Mouse (Mus musculus) ovary, postnatal 36 days (tissue): ENCODE results near the gene Sbno1.
A peak's percentile ranks its signal among the peaks of the same experiment; 100 is the strongest.

ENCODE experiments used
- DNase-seq: peaks from one replicate; pipeline ENCODE4 v3.0.0; 2022; ENCODE audit warnings: low spot score, mixed read lengths

The Sbno1 gene

DNA sequence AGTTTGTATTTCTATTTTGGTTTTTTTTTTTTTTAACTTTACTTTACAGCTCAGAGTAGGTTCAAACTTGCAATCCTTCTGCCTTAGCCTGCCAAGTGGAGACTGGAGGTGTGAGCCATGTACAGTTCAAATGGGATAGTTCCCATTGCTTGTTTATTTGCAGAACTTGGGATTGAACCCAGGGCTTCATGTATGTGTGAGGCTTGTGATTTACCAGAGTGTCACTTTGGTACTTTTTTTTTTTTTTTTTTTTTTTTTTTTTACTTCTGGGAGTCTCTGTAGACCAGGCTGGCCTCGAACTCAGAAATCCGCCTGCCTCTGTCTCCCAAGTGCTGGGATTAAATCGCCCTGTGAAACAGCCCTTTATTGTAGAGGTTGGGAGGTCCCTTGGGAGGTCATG lies 18.4 kb upstream of the Sbno1 start:
- no peak for DNase-seq

GRCm38 (mm10) chr5:124442628-124443027 lies 16.8 kb upstream of the Sbno1 start:
- DNase-seq: no peak

GRCm38 (mm10) chr5:124440094-124440701 lies 14.4 kb upstream of the Sbno1 start:
- peak; percentile 66 for DNase-seq

DNA sequence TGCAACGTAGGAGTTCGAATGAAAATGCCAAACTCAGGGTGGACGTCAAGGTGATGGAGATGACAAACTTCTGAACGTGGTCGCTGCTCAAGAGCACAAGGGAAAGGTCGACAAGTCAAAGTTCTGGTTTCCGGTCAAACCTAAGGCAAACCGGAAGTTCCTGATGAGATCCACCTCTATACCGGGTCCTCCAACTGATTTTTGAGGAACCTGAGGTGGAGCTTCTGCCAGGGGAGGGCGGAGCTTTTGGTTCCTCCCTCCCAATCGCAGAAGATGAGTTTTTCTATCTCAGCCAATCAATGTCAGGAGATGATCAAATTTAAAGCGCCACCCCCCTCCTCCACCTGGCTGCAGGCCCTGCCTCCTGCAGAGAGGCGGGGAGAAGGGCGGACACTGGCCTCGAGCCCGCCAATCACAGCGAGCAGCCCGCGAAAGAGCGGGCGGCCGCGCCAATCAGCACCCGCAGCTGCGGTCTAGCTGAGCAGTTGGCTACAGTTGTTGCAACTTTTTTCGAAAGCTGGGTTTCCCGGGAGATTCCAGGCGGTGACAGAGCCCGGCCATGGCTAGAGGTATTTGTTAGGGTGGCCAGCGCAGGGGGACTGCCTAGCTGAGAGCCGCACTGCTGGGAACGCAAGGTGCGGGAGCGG lies 13.8 kb upstream of the Sbno1 start, which contains the start of gene Kmt5a:
Kmt5a (plus strand) TSS at position 484 of the 647 bp plus-strand sequence.
- peak; percentile 95 for DNase-seq

- no peak for DNase-seq
Observed at GRCm38 (mm10) chr5:124438746-124439145, 12.9 kb upstream of the Sbno1 start.

GRCm38 (mm10) chr5:124438229-124438628 lies 12.4 kb upstream of the Sbno1 start:
- no peak for DNase-seq

DNA sequence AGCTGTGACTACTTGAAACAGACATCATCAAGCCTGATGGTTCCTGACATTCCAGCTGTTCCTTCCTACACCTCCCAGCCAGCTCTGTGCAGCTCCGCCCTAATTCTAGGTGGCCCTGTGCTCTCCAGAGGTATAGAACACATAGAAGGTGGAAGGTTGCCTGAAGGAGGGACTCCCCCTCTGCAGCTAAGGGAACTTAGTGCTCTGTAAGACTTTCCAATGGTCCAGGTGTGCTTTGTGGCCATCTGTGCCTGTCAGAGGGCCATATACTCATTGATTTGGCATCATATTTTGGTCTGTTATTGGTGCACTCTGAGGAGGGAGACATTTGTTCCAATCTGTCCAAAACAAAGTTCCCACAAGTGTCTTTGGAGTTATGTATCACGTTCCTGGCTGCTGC lies 7.2 kb upstream of the Sbno1 start:
- no peak for DNase-seq

DNA sequence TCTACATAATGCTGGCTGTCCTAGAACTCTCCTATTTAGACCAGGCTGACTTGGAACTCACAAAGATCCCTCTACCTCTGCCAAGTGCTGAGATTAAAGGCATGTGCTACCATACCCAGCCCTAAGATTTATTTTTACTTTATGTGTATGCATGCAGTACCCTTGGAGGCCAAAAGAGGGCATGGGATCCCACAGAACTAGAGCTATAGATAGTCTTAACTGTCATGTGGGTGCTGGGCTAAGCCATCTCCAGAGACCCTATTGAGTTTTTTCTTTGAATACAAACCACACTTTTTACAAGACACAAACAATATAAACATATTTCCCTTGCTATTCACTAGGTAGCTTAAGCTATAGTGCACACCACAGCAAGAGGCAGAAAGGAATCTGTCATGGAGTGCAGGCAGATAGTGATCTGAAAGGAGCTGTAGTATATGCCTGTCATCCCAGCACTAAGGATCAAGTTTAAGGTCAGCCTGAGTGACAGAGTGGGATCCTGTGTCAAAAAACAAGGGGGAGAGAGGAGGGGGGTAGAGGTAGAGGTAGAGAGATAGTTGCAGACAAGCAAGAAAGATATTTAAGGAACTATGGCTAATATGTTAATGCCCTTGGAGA lies 6.7 kb upstream of the Sbno1 start:
- no peak for DNase-seq

- no peak for DNase-seq
Observed at GRCm38 (mm10) chr5:124426475-124427071, 772 bp upstream of the Sbno1 start.

GRCm38 (mm10) chr5:124424723-124425411 lies 934 bp downstream of the Sbno1 start:
- DNase-seq: no peak

DNA sequence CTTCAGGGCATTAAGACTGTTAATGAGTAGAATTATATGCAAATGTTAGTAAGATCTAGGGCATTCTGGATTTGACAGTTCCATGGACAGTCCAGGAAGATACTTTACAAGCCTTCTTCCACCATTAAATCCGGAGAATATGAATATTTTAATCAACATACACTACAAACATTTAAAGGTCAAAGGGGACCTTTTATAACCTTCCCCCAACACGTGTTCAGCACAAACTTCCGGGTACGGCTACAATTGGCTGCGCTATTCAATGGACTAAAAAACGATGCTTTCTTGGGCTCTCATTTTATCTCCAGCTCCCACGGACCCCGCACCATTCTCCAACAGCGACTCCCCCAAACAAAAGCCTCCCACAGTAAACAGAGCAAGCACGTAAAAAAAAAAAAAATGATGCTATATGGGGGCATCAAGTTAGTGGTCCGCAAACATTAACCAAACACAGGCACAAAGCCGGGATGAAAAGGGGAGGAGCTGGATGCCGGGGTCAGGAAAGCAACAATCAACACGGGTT lies 1.5 kb downstream of the Sbno1 start:
- DNase-seq: no peak

- no peak for DNase-seq
Observed at GRCm38 (mm10) chr5:124421786-124422185, 4.0 kb downstream of the Sbno1 start.

- DNase-seq: no peak
Observed at GRCm38 (mm10) chr5:124418903-124419302, 6.9 kb downstream of the Sbno1 start.

DNA sequence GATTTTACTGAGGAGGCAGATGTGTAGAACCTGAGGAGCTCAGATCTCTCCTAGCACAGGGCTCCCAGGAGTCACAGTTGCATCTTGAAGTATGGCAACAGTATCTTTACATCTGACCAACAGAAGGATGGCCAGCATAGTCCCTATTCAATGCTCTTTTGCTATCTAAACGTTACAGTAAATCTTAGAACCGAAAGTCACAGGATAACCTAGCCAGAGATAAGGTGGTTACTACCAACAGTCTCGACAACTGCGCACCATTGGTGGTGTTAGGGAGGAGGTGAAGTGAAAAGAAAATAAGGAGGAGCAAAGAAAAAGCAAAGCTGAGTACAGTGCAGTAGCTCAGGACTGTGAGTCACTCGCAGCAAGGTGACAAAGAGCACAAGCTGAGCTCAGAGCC lies 13.6 kb downstream of the Sbno1 start:
- no peak for DNase-seq

DNA sequence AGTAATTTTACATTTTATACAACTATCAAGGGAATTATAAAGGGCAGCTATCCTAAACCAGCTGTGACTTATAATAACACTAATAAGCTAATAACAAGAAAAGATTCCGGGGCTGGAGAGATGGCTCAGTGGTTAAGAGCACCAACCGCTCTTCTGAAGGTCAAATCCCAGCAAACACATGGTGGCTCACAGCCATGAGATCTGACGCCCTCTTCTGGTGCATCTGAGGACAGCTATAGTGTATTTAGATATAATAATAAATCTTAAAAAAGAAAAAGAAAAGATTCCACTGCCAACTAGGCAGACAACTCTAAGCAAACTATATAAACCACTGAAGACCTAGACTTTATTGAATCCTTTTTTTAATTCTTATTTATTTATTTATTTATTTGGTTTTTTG lies 15.0 kb downstream of the Sbno1 start:
- no peak for DNase-seq

DNA sequence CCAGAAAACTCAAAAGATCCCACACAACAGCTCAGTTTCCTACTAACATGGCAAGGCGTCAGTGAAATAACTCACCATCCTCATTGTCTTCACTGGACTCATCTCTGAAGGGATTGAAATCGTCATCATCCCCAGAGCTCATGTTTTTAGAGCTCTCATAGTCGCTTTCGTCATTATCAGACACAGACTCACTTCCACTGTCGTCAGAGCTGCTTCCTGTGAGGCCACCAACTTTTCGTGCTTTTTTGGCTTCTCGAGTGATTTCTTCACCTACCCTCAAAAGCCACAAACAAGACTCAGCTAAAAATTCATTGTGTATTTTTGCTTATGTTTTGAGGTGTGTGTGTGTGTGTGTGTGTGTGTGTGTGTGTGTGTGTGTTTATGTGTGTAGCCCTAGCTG lies 32.1 kb downstream of the Sbno1 start:
- no peak for DNase-seq

GRCm38 (mm10) chr5:124392412-124392811 lies 33.4 kb downstream of the Sbno1 start:
- no peak for DNase-seq

DNA sequence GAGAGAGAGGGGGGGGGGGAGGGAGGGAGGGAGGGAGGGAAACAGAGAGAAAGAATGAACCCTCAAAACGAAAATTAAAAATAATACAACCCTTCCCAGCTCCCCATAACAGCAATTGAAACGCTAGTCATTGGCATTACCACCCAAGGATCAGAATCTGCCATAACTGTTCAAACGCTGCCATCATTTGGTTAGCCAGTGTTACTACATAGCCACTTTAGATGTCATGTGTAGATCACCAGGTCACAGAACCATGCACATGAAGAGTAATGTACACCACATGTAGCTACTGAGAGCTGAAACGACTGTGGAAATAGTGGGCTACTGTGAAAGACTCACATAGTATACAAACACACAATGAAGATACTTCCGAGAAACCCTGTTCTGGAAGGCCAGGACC lies 37.9 kb downstream of the Sbno1 start:
- no peak for DNase-seq

DNA sequence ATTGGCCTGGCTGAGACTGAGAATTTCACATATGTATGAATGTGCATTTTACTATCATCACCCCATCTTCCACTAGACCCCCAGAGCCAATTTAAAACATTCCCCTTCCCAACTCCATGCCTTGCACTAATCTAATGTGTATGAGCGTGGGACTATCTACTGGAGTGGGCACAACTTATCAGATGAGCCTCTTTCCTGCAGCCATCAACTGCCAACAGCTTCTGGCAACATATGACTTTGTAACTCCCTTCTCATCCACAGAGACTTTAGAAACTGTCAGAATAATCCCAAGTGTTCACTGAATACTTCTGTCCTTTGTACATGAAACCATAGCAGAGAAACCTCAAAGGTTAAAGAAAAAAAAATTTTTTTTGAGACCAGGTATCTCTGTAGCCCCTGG lies 45.7 kb downstream of the Sbno1 start:
- DNase-seq: no peak

GRCm38 (mm10) chr5:124377149-124377548 lies 48.7 kb downstream of the Sbno1 start:
- no peak for DNase-seq

DNA sequence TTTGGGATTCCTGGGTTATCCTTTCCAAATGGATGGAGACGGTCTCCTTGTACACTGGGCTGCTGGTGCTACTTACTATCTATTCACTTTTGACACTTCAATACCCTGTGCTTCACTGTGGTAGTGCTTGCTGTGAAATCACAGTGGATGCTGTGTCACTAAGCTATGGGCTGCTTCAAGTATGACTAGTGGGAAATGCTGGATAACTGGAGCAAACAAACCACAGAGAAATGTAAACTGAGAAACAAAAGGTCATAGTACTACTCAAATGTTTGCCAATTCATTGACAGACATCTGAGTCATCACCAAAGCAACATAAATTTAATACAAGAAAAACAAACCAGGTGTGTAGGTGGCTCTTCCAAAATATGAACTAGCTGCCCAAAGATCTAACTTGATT lies 49.4 kb downstream of the Sbno1 start:
- no peak for DNase-seq

- no peak for DNase-seq
Observed at GRCm38 (mm10) chr5:124374298-124374697, 51.5 kb downstream of the Sbno1 start.
